Mouse (Mus musculus) kidney, postnatal 10 days (tissue): ENCODE data around the gene Gbp2b.

Experiments used
- DNase-seq: peaks from one replicate; pipeline ENCODE4 v3.0.0; 2021; ENCODE audit warnings: mixed read lengths

The Gbp2b gene

DNA sequence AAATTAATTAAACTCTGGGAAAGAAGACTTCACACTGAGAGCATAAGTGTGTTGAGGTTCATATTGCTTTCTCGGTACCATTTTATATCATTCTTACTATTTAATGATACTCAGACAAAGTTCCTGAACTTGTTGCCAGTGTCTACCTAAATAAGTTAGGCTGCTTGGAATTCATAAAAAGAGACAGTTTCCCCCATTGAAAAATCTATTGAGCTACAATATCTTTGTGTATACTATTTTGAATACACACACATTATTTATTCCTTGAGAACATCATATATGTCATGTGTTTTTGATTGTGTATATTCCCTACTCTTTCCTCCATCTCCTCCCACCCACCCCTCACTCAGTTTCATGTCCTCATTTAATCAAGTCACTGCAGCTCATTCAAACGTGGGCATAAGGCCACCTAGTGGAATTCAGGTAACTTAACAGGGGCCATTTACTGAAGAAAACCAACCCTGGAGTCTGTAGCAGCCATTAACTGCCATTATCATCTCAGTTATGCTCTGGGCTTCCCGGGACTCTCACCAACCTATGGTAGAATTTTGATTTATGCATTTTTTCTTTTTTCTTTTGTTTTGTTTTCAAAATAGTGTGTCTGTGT lies 26.4 kb downstream of the Gbp2b start:
- DNase-seq = no peak

GRCm38 (mm10) chr3:142630385-142630784 lies 35.7 kb downstream of the Gbp2b start:
- peak; percentile 27 for DNase-seq

- DNase-seq = peak; percentile 85
Observed at GRCm38 (mm10) chr3:142640201-142640600, 45.6 kb downstream of the Gbp2b start.

GRCm38 (mm10) chr3:142645949-142646348 lies 51.3 kb downstream of the Gbp2b start:
- peak; percentile 85 for DNase-seq

GRCm38 (mm10) chr3:142647836-142648235 lies 53.2 kb downstream of the Gbp2b start:
- DNase-seq = peak; percentile 13

GRCm38 (mm10) chr3:142650205-142650604 lies 55.6 kb downstream of the Gbp2b start:
- no peak for DNase-seq

DNA sequence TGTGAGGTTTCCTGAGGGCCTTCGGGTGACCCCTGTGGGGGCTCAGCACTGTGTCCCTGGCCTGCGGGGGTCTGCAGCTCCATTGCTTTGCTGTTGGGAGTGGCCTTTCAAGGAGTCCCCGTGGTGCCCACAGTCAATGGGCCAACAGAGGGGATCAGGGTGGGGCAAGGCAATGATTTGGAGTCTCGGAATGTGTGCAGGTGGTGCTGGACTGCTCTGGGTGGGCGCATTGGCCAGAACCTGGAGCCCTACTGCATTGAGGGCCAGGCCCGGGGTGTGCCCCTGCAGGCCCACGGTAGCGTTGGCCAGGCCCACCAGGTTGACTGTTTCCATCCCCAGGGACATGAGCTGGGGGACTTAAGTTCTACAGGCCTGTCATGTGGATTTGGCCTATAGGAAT lies 70.1 kb downstream of the Gbp2b start:
- DNase-seq = no peak
